Mouse (Mus musculus) retina, adult 2 months (tissue): ENCODE measurements around the gene Pisd.
A peak's percentile ranks its signal among the peaks of the same experiment; 100 is the strongest.
"Not testable (repeated sequence)": the region's sequence is repeated elsewhere in the genome, so short reads cannot be mapped to it uniquely, and the experiment has no call there.

Experiments used
- DNase-seq: peaks from one replicate; pipeline ENCODE4 v3.0.0-alpha.2; 2012; ENCODE audit warnings: low read depth, low spot score

Gene Pisd

DNA sequence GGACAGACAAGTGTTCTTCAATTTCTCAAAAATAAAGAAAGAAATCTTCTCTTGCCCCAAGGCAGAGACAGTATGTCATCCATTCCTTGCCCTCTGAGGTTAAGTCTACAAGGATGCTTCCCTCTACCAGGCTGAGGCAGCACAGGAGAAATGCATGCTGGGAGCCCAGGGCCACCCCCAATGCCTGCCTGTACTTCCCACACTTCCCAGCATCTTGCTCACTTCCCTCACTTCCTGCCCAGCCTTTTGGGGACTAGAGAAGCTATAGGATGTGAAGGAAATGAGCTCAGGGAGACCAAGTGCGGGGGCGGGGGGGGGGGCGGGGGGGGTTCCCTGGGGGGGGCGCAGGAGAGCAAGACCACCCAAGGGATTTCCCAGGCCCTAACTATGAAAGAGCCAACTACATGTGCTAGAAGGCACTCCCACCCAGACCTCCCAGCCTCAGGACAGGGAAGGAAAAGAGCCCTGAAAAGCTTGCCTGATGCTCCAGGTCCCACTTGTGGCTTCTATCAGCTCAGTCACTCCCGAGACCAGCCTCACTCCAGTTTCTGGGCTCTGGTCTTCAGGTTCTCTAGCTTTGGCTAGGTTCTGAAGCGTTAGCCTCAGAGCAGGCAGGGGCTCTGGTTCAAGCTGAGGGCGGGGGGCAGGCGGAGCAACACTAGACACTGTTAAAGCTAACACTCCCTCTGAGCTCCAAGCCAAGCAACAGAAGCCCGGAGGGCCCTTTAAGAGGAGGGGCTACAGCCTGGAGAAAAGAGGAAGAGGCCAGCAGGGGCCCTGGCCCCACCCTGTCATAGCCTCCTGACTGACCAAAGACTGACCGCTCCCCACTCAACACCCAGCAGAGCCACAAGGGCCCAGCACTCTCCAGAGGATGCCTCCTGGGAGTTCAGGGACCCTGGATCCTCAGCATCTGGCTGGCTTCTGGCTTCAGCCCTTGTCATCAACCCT is 39.5 kb downstream of the Pisd start:
- DNase-seq = peak; percentile 6

DNA sequence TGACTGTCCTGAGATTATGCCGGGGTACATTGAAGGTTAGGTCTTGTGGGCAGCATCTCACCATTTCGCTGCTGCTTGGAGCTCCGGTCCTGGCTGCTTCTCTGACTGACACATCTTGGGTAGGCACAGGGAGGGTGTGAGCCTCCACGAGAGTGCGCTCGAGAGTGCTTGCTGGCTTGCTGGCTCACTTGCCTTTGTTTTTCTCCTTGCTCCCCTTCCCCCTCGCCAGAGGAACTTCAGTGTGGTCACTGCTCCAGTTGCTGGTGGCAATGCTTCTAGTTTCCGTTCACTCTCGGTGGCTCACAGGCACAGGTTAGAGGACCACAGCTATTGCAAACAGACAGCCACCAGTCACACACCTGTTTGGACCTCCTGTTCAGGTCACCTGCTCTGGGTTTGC is 43.3 kb downstream of the Pisd start:
- DNase-seq = no peak

DNA sequence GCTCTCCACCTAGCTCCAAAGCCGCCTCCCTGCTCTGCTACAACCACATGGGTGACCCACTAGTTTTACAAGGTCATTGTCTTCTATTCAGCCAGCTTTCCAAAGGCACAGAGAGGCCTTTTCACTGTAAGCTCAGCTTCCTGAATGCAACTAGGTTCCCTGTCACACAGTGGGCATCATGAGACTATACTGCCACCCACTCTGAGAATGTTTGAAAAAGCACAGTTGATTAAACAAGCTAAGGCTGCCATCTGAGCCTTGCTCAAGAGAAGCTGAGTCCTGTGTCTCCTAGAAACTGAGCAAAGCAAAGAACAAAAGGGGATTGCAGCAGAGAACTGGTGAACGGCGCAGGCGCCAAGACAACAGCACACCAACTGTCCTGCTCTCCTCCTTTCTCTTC is 44.1 kb downstream of the Pisd start:
- DNase-seq = not testable (repeated sequence)

DNA sequence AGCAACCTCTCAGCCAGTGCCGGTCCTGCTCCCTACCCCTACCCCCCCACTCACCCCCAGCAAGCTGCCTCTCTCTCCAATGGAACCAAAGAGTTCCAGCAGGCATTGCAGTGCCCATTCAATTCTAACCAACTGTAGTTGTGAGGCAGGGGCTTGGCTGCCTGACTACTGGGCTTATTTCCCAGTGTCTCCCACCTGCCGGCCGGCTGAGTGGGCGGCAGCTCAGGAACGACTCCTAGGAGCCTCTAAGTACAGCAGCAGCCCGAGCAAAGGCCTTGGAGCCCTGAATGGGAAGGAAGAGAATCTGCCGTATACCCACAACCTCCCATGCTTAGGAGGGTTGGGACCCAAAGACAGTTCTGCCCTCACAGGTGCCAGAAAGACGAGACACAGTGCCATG is 44.6 kb downstream of the Pisd start:
- DNase-seq = not testable (repeated sequence)

DNA sequence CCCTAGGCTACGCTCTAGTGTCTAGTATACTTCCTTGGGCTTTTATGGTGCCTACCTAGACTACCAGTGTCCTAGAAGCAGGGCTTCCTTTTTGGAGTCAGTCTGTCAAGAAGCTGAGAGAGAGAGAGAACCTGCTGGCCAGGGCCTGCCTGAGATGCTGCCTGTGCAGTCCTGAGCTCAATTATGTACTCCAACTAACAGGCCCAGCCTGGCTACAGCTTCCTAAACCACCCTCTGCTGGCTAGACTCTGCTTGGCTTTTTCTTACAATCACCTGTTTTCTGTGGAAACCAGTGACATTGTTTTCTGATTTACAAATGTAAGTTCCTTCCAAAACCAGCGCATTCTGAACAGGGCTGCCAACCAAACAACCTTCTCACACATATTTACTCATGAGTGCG is 45.3 kb downstream of the Pisd start:
- no peak for DNase-seq

DNA sequence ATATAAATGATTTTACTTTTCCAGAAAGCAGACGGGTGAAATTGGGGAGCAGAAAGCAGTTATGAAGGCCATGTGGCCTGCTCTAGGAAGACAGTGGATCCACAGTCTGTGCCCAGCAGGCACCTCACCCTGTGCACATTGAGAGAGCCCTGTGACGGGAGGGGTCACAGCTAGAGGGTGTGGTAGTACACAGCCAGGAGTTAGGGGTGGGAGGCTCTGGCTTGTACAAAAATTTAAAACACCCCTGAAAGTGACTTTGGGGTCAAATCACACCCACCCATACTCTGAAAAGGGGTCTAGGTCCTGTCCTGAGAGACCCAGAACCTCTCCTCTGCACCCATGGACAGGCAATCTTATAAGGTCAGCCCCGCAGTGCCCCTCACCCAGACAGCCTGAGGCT is 48.7 kb downstream of the Pisd start:
- not testable (repeated sequence) for DNase-seq

DNA sequence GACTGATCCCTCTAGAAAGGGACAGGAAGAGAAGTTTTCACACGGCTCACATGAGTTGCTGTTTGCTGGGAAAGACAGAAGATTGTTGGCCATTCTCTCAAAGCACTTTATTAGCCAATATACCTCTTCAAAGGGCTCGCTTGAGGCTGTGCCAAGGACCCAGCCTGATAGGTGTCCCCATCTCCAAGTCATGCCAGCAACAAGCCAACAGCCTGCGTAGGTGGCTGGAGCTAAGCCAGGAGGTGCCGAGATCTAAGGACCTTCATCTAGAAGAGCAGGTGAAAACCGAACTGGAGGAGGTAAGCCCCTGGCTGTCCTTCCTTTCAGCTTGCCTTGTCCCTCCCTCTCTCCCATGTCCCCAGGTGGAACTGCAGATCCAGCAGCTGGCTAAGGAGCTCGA is 49.7 kb downstream of the Pisd start:
- no peak for DNase-seq

DNA sequence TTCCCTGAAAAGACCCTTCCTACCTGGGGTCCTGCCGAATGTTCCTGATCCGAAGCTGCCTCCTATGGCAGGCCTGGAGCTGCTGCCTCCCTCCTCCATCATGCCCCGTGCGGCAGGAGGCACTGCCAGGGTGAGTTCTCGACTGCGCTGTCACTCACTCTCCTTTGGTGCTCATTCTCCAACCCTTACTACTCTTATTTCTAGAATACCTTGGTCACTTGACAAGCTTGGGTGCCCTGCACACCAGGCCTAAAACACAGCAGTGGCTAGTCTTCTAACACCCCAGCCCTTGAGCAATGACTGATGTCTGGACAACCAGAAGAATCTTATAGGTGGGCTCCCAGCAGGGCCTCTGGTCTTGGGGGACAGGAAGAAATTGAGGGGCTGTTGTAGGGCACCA is 51.6 kb downstream of the Pisd start:
- not testable (repeated sequence) for DNase-seq

DNA sequence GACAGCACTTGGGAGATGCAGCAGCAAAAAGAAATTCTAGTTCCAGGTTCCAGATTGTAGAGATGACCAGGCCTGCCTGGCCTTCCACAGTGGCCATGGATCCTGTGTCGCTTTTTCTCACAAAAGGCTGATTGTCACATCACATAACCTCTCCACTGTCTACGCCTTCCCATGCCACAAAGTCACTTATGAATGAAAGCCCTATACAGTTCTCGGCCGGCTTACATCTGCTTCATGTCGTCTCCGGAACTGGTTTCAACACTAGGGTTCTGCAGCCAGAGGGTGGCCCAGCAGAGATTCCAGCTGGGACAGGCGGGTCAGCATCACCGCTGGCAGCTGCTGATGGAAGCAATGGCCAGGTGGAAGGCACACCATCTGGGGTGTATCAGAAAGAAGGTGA is 56.6 kb downstream of the Pisd start:
- DNase-seq = no peak

DNA sequence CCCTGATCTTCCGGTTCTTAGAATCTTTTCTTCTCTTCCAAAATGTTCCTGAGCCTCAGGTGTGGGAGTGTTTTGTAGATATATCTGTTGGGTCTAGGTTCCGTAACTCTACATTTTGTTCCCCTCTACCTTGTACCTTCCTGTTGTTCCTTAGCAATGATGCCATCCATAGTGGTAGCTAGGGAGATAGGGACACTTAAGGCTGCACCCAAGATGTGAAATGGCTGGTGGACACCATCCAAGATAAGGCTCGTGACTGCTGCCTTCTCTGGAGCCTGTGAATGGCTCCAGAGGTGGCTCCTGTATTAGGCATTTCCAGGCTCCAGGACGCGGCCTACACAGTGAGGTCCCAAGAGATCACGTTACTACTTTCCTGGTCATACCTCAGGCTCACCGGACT is 57.1 kb downstream of the Pisd start:
- no peak for DNase-seq

DNA sequence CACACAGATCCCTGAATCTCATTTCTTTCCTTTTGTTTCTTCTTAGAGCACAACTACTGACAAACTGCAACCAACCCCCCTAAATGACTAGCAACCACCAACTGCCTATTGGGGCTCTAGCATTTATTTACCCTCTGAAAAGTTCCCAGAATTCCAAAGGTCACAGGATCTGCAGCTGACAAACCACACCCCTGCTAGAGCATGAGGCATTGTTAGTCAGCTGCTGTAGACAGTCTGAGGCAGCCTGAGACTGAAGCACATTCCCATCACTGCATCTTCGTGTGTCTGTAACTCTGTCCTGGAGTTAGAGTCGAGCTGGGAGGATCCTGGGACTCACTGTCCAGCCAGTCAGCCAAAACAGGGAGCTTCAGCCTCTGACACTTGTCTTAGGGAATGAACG is 60.0 kb downstream of the Pisd start:
- DNase-seq = not testable (repeated sequence)

DNA sequence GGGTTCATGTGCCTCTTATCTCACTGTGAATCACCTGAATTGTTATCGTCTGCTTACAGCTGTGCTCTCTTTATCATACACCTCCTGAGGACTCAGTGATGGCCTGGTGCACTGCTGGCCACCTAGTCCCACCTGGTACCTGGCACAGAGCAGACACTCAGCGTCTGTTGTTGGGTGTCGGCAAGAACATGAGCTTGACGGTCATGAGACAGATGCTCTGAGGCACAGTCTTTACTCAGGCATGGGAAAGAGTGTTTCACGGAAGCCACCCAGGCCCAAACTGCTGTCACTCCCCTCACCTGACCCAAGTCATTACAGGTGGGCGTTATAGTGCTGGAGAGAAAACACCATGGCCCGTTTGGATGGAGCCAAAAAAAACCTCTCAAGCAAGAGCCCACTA is 61.5 kb downstream of the Pisd start:
- DNase-seq = no peak

DNA sequence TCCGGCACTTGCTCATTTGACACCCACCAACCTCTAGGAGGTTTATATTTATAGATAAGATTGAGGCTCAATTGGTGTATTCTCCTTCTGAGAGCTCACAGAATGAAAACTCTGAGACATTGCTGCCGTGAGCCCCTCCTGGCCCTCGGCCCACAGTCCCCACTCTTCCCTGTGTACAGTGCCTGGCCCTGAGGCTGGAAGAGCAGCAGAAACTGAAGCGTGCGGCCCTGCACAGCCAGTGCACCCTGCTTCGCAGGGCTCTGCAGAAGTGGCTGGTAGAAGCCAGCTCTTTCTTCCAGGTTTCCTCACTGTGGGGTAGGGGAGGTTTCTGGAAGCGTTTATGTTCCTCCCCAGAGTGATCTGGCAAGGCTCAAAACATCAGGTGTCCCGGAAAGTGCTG is 62.7 kb downstream of the Pisd start:
- DNase-seq = not testable (repeated sequence)

DNA sequence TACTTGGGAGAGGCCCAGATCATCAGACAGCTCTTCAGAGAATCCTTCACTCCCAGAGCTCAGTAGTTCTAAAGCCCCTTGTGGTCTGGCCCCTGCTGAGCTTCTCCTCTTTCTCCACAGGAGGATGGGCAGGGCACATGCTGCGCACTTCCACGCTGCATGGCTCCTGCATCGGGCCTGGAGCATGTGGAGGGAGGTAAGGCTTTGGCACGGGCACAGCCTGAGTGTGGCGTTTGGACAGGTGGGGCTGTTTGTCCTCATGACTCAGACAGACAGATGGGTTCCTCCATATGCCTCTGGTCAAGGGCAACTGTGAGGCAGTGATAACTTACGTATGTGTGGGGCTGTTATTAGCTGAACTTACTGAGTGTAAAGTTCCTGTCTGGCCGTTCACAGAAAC is 63.2 kb downstream of the Pisd start:
- DNase-seq = no peak

DNA sequence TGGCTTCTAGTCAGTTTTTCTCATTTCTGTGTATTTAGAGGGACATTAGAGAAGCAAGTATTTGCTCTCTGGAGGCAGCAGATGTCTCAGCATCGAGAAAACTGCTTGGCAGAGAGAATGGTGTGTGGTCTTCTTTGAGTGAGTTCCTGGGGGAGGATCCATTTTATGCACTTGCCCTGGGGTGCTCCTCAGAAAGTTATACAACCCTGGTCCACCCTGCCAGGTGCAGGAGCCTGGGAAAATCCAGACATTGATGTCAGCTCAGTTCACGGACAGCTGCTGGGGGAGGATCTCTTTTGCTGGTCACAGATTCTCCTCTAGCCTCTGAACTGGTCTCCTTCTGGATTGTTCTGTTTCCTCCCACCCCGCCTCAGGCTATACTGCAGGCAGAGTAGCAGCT is 64.1 kb downstream of the Pisd start:
- no peak for DNase-seq

DNA sequence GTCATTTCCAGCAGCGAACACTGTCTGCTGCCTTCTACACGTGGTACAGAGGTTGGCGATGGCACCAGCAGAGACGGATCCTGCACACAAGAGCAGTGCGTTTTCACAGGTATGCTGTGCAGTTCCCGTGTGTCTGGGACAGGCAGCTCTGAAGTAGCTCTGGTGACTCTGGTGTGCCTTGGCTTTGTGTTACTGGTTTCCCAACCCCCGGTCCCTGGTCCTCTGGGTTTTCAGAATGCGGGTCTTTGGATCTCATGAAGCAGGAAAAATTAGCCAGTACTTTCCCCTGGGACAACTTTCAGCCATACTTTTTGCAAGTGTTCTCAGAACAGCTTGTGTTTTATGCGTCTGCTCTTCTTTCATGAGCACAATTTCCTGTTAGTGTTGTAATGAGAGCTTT is 65.0 kb downstream of the Pisd start:
- DNase-seq = no peak

DNA sequence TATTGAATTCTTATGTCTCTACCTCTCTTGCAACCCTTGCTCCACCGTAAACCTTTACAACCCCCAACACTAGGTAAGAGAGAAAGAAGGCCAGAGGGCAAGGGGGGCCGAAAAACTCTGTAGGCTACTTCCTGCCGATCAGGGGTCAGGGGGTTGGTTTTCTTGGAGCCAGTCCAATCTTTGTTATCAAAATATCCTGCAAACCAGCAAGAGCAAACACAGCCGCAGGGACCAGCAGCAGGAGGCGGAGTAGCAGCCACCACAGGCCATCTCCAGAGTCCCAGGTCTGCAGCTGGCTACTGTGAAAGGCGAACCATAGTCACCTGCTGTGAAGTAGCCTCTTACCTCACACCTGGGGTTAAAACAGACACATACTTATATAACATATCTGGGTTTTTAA is 66.5 kb downstream of the Pisd start:
- DNase-seq = no peak

DNA sequence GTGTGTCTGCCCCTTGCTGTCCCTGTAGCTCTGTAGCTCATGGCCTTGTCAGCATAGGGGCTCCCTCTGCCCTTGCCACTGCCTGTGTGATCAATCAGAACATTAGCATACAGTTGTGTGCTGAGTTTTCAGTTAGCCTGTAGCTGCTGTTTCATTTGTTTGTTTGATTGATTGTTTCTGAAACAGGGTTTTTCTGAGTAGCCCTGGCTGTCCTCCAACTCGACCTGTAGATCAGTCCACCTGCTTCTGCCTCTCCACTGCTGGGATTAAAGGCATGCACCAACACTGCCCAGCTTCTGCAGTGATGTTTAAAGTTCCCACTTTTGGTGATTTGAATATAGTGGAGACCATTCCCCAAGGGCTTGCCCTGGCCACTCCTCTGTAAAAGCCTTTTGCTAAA is 67.7 kb downstream of the Pisd start:
- no peak for DNase-seq

DNA sequence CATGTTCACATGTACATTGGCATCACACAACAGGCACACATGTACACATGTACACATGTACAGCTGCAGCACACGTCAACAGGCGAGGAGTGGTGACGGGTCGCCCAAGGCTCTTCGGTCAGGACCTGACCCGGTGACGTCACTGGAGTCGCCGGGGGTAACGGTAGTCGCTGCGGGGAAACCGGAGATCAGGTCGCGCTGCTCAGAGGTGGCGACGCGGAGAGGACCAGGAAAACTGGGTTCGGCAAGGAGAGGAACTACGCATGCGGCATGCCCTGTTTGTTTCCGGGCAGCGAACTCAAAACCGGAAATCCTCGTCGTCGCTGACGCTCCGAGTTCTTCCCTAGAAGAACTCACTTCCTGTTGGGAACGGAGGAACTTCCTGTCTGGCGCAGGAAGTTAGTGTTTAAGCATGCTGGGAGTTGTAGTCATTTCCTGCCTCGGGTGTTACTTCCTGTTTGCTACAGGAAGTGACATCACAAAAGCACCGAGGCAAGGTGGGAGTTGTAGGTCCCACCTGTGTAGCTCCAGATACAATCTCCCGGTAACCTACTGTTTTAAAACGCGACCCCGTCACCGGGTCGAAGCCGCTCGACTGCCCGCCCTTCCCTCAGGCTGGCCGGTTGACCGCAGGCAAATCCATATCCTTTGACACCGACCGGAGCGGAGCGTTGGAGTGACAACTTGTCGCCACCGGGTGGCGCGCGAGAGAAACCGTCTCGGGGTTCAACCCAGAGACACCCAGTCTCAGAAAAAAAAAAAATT is 71.6 kb downstream of the Pisd start:
- DNase-seq = peak; percentile 98

DNA sequence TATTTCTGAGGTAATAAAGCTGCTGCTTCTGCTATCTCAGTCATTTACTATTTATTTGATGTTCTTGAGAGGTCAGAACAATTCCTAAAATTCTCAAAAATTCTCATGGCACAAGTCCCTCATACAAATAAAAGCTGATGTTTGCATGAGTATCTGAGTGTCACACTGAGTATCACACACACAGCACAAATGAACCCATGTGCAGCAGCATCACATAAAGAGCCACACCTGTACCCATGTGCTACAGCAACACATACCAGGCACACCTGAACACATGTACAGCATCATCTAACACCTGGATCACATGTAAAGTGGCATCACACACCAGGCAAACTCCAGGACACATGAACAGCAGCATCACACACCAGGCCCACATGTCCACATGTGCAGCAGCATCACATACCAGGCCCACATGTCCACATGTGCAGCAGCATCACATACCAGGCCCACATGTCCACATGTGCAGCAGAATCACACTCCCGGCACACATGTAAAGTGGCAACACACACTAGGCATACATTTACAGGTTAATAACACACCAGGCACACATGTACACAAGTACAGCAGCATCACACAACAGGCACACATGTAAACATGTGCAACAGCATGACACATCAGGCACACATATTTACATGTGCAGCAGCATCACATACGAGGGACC is 72.3 kb downstream of the Pisd start:
- no peak for DNase-seq

DNA sequence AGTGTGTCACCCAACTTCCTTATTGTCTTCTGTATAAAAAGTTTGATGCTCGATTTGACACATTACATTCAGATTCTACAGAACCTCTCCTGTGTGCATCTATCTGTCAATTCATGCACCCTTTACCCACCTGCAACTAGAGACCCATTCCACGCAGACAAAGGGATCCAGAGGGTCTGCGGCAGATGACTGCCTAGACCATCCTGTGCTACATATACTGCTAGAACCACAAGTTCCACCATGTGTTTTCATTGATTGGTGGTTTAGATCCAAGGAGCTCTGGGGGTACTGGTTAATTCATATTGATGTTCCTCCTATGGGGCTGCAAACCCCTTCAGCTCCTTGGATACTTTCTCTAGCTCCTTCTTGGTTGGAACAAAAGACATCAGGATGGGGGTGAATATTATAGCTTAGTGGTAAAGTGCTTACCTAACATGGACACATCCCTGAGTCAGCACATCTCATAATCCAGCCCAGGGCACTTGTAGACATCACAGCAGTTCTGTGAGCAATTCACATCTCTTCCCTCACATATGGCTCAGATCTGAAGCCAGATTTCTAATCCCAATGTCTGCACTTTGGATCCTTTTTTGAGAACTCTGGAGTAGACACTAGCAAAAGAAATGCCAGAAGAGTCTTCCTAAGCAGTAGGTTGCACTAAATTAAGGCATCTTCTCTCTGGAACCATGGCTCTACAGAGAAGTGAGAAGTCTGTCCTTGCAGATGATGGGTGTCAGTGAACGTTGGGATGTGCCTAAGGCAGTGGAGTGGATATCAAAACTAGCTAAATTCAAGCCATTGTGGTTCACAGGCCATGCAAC is 73.0 kb downstream of the Pisd start:
- no peak for DNase-seq

DNA sequence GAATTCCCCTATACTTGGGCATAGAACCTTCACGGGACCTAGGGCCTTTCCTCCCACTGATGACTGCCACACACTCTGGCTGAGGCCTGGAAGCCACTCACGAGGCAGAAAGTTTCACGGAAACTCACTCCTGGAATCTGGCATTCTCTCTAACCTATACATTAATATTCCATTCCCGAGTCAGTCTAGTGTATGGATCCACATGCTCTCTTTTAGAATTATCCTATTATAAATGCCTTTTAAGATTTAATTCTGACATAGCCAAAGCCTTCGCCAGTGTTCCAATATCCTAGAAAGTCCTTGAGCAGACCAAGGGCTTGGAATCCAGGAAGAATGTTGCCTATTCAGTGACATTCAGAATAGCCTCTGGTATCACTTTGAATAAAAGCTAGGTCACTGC is 74.0 kb downstream of the Pisd start:
- no peak for DNase-seq
